Mouse (Mus musculus) liver, adult 2 months (tissue): ENCODE results near the gene Ptprm. TPM values are rescaled to one million over a fixed set of nuclear protein-coding genes. Genes with fewer than 3 reads are reported as not detected.
A peak's percentile ranks its signal among the peaks of the same experiment; 100 is the strongest.

Experiments
- DNase-seq: peaks from one replicate; pipeline ENCODE4 v3.0.0-alpha.2; 2011; ENCODE audit warnings: low read depth, low spot score; ENCODE audit errors: extremely low read depth
- H3K27ac ChIP-seq: fragments of 200-500 bp; replicated peaks from 2 replicates; pipeline ENCODE4 v1.5.1; 2012; ENCODE audit warnings: low read depth, mild to moderate bottlenecking, control low read depth, inconsistent platforms, low read length; ENCODE audit not compliant: insufficient read depth
- H3K27me3 ChIP-seq: fragments of 200-500 bp; 2 replicates; pipeline ENCODE4 v1.6.1; 2012; ENCODE audit warnings: mild to moderate bottlenecking, moderate library complexity, low read length, inconsistent platforms; ENCODE audit not compliant: control insufficient read depth, insufficient read depth
- H3K36me3 ChIP-seq: fragments of 200-500 bp; 2 replicates; pipeline ENCODE4 v1.6.1; 2012; ENCODE audit warnings: low read length, inconsistent platforms; ENCODE audit not compliant: control insufficient read depth, insufficient read depth
- H3K4me1 ChIP-seq: fragments of 200-500 bp; 2 replicates; pipeline ENCODE4 v1.6.1; 2011; ENCODE audit warnings: low read length; ENCODE audit not compliant: control insufficient read depth, insufficient read depth
- H3K4me3 ChIP-seq: fragments of 200-500 bp; 2 replicates; pipeline ENCODE4 v1.5.1; 2011; ENCODE audit warnings: low read depth, mild to moderate bottlenecking, control low read depth, low read length, moderate library complexity; ENCODE audit not compliant: insufficient read depth
- H3K79me2 ChIP-seq: fragments of 200-500 bp; 2 replicates; pipeline ENCODE4 v1.6.1; 2012; ENCODE audit warnings: inconsistent platforms, mild to moderate bottlenecking, low read length, moderate library complexity; ENCODE audit not compliant: control insufficient read depth, insufficient read depth
- H3K9ac ChIP-seq: fragments of 200-500 bp; 2 replicates; pipeline ENCODE4 v1.6.1; 2012; ENCODE audit warnings: low read depth, mild to moderate bottlenecking, control low read depth, inconsistent platforms, low read length
- CTCF ChIP-seq: fragments of 200-500 bp; IDR thresholded peaks from 2 replicates; pipeline ENCODE4 v1.5.1; 2011; ENCODE audit warnings: low read depth, low read length, control low read depth
- POLR2A ChIP-seq: fragments of 200-500 bp; IDR thresholded peaks from 2 replicates; pipeline ENCODE4 v1.6.1; 2011; ENCODE audit warnings: low read length, control low read depth; ENCODE audit not compliant: insufficient read depth; ENCODE audit errors: extremely low read depth
- WGBS: fragments of 180-500 bp; shearing (Covaris S2); methylation state at CpG from one replicate; pipeline ENCODE4 v1.1.7; 2018; 5-methylcytosine and 5-hydroxymethylcytosine counted together
- polyA plus RNA-seq: library from polyadenylated mRNA; depleted of rRNA; stranded (reverse); fragments of >200 nt; gene quantifications from 2 replicates; pipeline ENCODE4 v1.2.3, GENCODE M21; 2012
- total RNA-seq: library from RNA; depleted of rRNA; stranded (reverse); fragments of >200 nt; gene quantifications from 2 replicates; pipeline ENCODE4 v1.2.3, GENCODE M21; 2014

Gene Ptprm
- total and polyA plus RNA-seq, 2 experiments: 0.78 to 3.3 TPM

DNA sequence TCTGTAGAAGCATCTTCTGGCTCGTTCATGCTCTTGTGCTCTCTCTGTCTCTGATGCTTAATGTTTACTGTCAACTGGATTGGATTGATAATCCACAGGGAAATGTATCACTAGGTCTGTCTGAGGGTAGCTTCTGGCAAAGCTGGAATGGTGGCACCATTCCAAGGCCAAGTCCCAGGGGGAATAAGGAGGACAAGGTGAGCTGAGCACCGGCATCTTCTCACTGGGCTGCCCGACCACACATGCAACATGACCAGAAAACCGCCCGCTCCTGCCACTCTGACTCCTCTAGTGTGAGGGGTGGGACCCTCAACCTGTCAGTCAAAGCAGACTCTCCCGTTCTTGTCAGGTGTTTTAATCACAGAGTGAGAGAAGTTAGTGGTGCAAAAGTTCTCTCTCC is 445.3 kb downstream of the Ptprm start:
- Histone ChIP-seq H3K36me3 (no peaks in the 10 kb centered on the region), H3K27me3 (no peaks in the 10 kb centered on the region), H3K4me3 (no peak overlapping the region), H3K9ac (no peak overlapping the region), H3K4me1 (no peaks in the 10 kb centered on the region), H3K27ac (no peak overlapping the region), H3K79me2 (no peaks in the 10 kb centered on the region)
- TF ChIP-seq POLR2A: no peak
- TF ChIP-seq CTCF: no peak
- no peak for DNase-seq
- 89% methylated on average over 6 of the region's 6 CpGs for WGBS

DNA sequence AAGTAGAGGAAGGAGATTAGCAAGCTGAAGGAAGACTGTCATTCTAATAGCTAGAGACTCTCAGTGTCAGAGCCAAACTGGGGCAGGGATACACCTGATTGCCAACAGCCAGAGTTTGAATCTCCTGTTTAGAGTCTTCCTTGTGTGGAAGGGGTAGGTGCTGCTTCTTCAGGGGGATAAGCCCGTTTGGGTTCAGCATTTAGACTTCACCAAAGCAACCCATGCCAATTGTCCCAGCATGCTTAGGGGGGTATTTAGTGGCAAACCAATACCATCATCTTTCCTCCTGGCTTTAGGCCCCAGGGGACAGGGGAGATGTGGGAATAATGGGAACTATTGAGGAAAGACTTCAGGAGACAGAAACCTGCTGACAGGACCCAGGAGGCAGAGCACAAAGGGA is 460.1 kb downstream of the Ptprm start:
- WGBS: 78% methylated on average over 1 of the region's 1 CpGs

DNA sequence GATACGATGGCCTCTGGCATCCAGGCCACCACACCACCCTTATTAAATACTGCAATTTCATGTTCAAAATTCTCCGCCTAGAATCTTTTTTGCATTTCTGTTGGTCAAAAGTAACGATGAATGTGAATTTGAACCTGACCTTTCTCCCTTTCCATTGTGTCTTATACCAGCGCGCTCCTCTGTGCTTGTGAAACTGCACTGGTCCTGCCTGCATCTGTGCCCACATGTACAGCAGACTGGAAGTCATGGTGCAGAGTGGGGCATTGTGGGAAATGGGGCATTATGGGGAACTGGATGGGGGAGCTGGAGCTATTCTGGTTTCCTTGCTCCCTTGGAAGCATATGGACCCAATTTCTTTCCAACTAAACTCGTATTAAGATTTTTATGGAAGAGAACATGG is 462.3 kb downstream of the Ptprm start:
- Histone ChIP-seq H3K36me3 (no peaks in the 10 kb centered on the region), H3K4me1 (no peaks in the 10 kb centered on the region), H3K9ac (no peak overlapping the region), H3K27ac (no peak overlapping the region), H3K79me2 (no peaks in the 10 kb centered on the region), H3K4me3 (no peak overlapping the region), H3K27me3 (no peaks in the 10 kb centered on the region)
- TF ChIP-seq POLR2A (no peak), CTCF (no peak)
- WGBS: 96% methylated on average over 6 of the region's 6 CpGs
- no peak for DNase-seq

More for the DNA sequence above, 460.1 kb downstream of the Ptprm start:
- TF ChIP-seq POLR2A: no peak
- no peak for TF ChIP-seq CTCF
- Histone ChIP-seq H3K9ac (no peak overlapping the region), H3K27ac (no peak overlapping the region), H3K36me3 (no peaks in the 10 kb centered on the region), H3K4me3 (no peak overlapping the region), H3K27me3 (no peaks in the 10 kb centered on the region), H3K79me2 (no peaks in the 10 kb centered on the region), H3K4me1 (no peaks in the 10 kb centered on the region)
- no peak for DNase-seq

DNA sequence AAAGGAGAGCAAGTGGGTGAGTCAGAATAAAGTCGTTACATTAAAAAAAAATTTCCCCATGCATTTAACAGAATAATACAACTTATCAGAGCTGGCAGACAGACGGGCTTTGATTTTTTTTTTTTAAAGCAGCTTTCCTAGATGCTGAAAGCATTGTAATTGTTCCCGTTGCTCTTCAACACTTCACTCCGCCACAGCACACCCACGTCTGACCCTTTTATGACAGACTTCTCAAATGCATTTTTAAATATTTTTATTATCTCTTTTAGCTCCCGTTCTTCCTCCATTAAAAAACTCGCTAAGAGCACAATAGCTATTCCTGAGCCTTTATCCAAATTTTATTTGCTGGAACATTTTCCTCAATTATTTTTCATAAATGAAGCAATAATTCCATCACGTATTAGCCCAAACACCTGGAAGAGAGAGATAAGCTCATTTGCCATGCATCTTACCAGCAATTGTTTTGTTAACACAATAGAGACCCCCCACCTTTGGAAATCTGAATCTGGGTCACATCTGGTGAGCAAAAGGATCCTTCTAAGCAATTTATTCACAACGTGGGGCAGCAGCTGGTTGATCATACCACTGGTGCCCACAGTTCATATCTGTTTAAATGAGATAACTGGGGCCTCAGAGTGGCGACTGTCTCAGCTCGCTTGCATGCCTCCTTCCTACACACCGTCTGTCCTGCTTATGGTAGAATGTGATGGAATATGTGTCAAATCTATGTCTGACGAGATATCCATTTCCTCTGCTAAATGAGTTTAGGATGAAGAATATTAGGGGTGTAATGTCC is 463.0 kb downstream of the Ptprm start:
- Histone ChIP-seq H3K4me3 (no peak overlapping the region), H3K4me1 (no peaks in the 10 kb centered on the region), H3K36me3 (no peaks in the 10 kb centered on the region), H3K27ac (no peak overlapping the region), H3K9ac (no peak overlapping the region), H3K27me3 (no peaks in the 10 kb centered on the region), H3K79me2 (no peaks in the 10 kb centered on the region)
- no peak for TF ChIP-seq POLR2A
- DNase-seq: no peak
- 85% methylated on average over 13 of the region's 13 CpGs for WGBS

DNA sequence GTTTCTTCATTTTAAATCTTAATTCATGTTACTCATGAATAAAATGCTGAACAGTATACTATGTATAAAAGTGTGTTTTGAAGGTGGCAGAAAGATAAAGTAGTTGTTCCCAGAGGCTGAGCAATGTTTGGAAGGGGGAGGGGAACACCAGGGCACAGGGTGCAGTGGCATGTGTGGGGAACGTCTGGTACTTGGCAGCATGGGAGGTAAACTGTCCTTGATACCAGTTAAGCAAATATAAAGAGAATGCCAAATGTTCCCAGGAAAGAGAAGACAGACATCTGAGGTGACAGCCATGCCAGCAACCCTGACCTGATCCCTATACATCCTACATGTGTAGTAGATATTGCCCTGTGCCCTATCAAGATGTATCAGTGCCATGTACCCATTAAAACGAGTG is 472.0 kb downstream of the Ptprm start:
- Histone ChIP-seq H3K36me3 (no peaks in the 10 kb centered on the region), H3K79me2 (no peaks in the 10 kb centered on the region), H3K27me3 (no peaks in the 10 kb centered on the region), H3K9ac (no peak overlapping the region), H3K4me3 (no peak overlapping the region), H3K4me1 (peaks cover 13% of the 10 kb centered on the region), H3K27ac (no peak overlapping the region; the same call in 1 of the 2 replicates)
- WGBS: 16% methylated on average over 2 of the region's 2 CpGs
- TF ChIP-seq CTCF (no peak), POLR2A (no peak)
- DNase-seq: peak; percentile 97

DNA sequence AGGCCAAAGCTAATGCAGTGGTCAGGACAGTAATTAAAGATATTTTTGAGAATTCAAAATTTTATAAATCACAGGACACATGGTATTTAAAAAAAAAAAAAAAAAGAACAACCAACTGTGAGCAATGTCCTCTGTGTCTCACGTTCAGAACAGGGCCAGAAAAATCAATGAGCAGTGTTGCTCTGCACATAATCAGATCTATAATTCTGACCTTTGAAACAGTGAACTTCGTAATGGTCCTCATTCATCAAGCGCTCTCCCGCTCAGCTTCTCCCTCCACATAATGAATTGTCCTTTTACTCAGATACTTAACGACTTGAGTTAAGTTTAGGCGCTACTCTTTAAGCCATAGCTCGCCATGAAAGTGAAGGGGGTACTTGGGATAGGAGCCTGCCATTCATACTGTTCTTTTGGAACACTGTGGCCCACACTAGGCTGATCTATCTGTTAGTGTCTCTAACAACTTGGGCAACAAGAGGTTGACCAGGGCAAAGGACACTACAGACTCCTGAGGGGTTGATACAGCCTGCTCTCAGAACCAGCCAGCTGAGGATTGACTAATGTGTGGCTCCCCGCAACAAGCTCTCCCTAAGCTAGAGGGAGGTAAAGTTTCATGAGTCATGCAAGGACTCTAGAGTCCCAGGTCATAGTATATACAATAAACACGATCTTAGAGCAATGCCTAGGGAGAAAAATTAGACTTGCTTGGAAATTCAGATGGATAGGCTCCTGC is 473.1 kb downstream of the Ptprm start:
- Histone ChIP-seq H3K36me3 (no peaks in the 10 kb centered on the region), H3K27ac (peak overlapping the region; percentile 90), H3K27me3 (no peaks in the 10 kb centered on the region), H3K4me1 (peaks cover 13% of the 10 kb centered on the region), H3K9ac (peak overlapping the region; percentile 64), H3K79me2 (no peaks in the 10 kb centered on the region), H3K4me3 (no peak overlapping the region)
- TF ChIP-seq CTCF (peak; percentile 4; the same call in 1 of the 2 replicates), POLR2A (no peak)
- peak; percentile 99 for DNase-seq
- WGBS: 29% methylated on average over 9 of the region's 9 CpGs
